Mouse (Mus musculus) lung, postnatal 0 days (tissue): ENCODE data around the gene Slc4a1. TPM values are rescaled to one million over a fixed set of nuclear protein-coding genes. Genes with fewer than 3 reads are reported as not detected.
A peak's percentile ranks its signal among the peaks of the same experiment; 100 is the strongest.

Experiments used
- ATAC-seq: fragments of 200-750 bp; cut with Nextera tagmentation; 2 replicates; pipeline ENCODE4 v1.8.0; 2017; ENCODE audit warnings: moderate library complexity
- DNase-seq: peaks from one replicate; pipeline ENCODE4 v3.0.0-alpha.2; 2016; ENCODE audit warnings: low spot score
- H3K27ac ChIP-seq: fragments of 300-500 bp; sonication (generic); 2 replicates; pipeline ENCODE4 v1.5.1; 2014; ENCODE audit warnings: antibody characterized with exemption, mild to moderate bottlenecking, low read length, mixed read lengths
- H3K27me3 ChIP-seq: fragments of 300-500 bp; sonication (generic); replicated peaks from 2 replicates; pipeline ENCODE4 v1.6.1; 2014; ENCODE audit warnings: low read length, mixed read lengths; ENCODE audit not compliant: insufficient read depth
- H3K36me3 ChIP-seq: fragments of 300-500 bp; sonication (generic); 2 replicates; pipeline ENCODE4 v1.6.1; 2014; ENCODE audit warnings: low read length, mixed read lengths; ENCODE audit not compliant: insufficient read depth
- H3K4me1 ChIP-seq: fragments of 300-500 bp; sonication (generic); 2 replicates; pipeline ENCODE4 v1.6.1; 2014; ENCODE audit warnings: antibody characterized with exemption, low read depth, low read length, mixed read lengths; ENCODE audit not compliant: insufficient read depth
- H3K4me2 ChIP-seq: fragments of 300-500 bp; sonication (generic); replicated peaks from 2 replicates; pipeline ENCODE4 v1.6.1; 2014; ENCODE audit warnings: low read depth, mild to moderate bottlenecking, low read length, moderate library complexity, mixed read lengths
- H3K4me3 ChIP-seq: fragments of 300-500 bp; sonication (generic); 2 replicates; pipeline ENCODE4 v1.5.1; 2014; ENCODE audit warnings: low read depth, low read length
- H3K9ac ChIP-seq: fragments of 300-500 bp; sonication (generic); replicated peaks from 2 replicates; pipeline ENCODE4 v1.6.1; 2014; ENCODE audit warnings: low read depth, mild to moderate bottlenecking
- H3K9me3 ChIP-seq: fragments of 300-500 bp; sonication (generic); 2 replicates; pipeline ENCODE4 v1.6.1; 2016; ENCODE audit warnings: low read length, mixed read lengths
- CTCF ChIP-seq: IDR thresholded peaks from 2 replicates; pipeline ENCODE4 v1.5.1; 2016; ENCODE audit warnings: antibody characterized with exemption, mild to moderate bottlenecking
- EP300 ChIP-seq: IDR thresholded peaks from 2 replicates; pipeline ENCODE4 v1.6.1; 2016; ENCODE audit warnings: antibody characterized with exemption, mild to moderate bottlenecking, control low read depth
- WGBS: fragments of 180-500 bp; shearing (Covaris S2); extraction: QIAGEN DNeasy Blood & Tissue Kit; methylation state at CpG from one replicate; pipeline ENCODE4 v1.1.7; 2014; 5-methylcytosine and 5-hydroxymethylcytosine counted together
- polyA plus RNA-seq: library from polyadenylated mRNA; unstranded; fragments of >200 nt; fragmentation: Nextera tagmentation; extraction: Ambion mirVana; gene quantifications from 2 replicates; pipeline ENCODE4 v1.2.1, GENCODE M21; 2015

The Slc4a1 gene
- polyA plus RNA-seq, 1 experiment from 2014 or later: 9.8 TPM

DNA sequence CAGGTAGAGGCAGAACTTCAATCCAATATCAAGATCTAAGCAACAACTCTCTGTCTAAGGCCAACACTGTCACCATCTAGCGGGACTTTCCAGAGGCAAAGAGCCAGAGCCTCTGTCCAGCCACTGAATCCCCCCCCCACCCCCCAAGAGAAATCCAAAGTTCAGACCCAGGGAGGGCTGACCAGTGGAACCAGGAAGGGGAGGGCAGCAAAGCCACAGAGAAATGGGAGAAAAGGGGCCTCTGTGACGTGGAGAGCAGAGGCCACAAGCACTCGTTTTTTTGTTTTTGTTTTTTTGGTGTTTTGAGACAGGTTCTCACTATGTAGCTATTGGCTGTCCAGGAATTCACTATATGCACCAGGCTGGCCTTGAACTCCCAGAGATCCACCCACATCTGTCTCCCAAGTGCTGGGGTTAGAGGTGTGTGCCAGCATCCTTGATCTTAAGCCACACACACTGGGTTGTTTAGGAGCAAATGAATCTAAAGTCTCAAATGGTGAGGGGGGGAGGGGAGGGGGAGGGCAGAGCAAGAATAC is 43.9 kb upstream of the Slc4a1 start:
- Histone ChIP-seq H3K36me3 (no peaks in the 10 kb centered on the region; the same call in 1 of the 2 replicates), H3K9ac (no peak overlapping the region), H3K9me3 (no peaks in the 10 kb centered on the region), H3K27me3 (no peaks in the 10 kb centered on the region), H3K4me3 (no peak overlapping the region), H3K27ac (no peak overlapping the region), H3K4me2 (no peak overlapping the region), H3K4me1 (peaks cover 9% of the 10 kb centered on the region; the same call in 1 of the 2 replicates)
- no peak for ATAC-seq
- 75% methylated on average over 3 of the region's 3 CpGs for WGBS
- no peak for DNase-seq
- no peak for TF ChIP-seq CTCF
- no peak for TF ChIP-seq EP300

DNA sequence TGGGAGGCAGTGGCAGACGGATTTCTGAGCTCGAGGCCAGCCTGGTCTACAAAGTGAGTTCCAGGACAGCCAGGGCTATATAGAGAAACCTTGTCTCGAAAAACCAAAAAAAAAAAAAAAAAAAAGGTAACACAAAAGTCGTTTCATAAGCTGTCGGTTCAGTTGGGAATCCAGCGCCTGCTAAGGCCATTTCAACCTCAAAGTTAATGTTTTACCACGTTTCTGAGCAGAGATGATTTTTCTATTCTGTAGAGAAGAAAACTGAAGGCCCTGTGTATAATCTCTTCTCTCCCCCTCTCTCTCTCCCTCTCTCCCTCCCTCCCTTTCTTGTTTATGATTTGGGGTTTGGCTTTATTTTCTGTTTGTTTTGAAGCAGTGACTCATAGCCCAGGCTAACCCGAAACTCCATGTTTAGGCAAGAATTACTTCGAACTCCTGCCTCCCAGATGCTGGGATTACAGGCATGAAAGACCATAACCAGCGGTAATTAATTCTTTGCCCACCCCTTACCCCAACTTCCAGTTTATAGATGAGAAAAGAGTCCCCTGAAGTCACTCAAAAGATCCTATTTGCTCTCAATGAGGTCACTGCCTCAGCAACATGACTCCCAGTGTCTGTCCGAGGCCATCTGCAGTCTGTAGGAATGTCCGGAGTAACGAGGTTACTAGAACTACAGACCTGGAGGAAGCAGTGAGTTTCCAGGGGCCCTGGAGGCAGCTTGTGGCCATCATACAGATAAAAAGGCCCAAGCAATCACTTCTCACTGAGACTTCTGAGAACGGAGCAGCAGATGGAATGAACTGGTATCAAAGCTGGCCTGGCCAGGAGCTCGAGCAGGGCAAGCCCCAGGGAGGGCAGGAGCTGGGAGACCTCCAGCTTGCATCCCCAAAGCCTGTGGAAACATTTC is 43.1 kb upstream of the Slc4a1 start:
- Histone ChIP-seq H3K4me1 (peaks cover 9% of the 10 kb centered on the region; the same call in 1 of the 2 replicates), H3K9me3 (no peaks in the 10 kb centered on the region), H3K9ac (no peak overlapping the region), H3K4me2 (peak overlapping the region; percentile 68), H3K27ac (peak overlapping the region; percentile 74; the same call in 1 of the 2 replicates), H3K27me3 (no peaks in the 10 kb centered on the region), H3K4me3 (no peak overlapping the region), H3K36me3 (no peaks in the 10 kb centered on the region; the same call in 1 of the 2 replicates)
- 26% methylated on average over 15 of the region's 15 CpGs for WGBS
- no peak for TF ChIP-seq CTCF
- no peak for TF ChIP-seq EP300
- DNase-seq: no peak
- ATAC-seq: no peak

DNA sequence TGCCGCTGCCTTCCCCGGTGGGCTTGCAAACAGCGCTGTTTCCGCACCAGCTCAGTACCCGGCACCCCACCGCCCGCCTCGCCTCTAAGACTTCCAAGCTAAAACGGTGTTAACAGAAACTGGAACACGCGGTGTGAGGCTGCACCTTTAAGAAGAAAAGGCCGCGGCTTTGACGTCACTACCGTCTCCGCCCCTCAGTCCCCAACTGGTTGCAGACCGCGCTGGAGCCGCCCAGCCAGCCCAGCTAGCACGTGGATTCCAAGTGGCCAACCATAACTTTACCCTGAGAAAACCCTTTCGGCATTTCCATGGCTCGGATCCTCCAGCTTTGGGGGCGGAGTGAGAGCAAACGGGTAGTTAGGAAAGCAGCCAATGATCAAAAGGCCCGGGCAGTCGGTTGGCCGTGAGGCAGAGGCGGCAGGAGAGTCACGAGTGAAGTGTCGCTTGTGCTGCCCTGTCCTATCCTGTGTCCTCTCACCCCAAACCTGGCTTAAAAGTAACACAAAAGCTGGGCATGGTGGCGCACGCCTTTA is 42.4 kb upstream of the Slc4a1 start:
- ATAC-seq (peak; percentile 89), DNase-seq (peak; percentile 99)
- Histone ChIP-seq H3K9ac (0 out of 2 replicates have a peak overlapping the region, but pooled peaks have one; percentile 5), H3K4me3 (peak overlapping the region; percentile 81), H3K36me3 (peaks cover 4% of the 10 kb centered on the region; the same call in 1 of the 2 replicates), H3K27me3 (no peaks in the 10 kb centered on the region), H3K4me2 (peak overlapping the region; percentile 68), H3K9me3 (no peaks in the 10 kb centered on the region), H3K4me1 (peaks cover 9% of the 10 kb centered on the region; the same call in 1 of the 2 replicates), H3K27ac (peak overlapping the region; percentile 87)
- TF ChIP-seq EP300 (peak; percentile 59; the same call in 1 of the 2 replicates), CTCF (no peak)
- under 1% methylated on average over 32 of the region's 32 CpGs for WGBS

DNA sequence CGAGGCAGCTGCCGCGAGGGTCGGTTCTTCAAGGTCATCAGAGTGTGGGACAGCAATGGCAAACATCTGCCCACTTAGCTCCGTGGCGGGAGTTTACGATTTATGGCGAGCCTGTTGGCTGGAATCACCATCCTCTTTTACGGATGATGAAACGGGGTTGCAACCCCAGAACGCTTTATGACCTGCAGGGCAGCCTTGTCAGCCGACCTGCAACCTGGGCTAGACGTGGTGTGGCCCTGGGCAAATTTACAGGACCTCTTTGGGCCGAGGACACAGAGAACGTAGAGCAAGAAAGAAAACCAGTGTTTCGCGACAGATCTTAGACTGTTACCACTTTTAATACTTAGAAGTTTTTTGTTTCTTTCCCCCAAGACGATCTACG is 41.8 kb upstream of the Slc4a1 start, which contains the start of gene Slc25a39:
Gene Slc25a39 (minus strand): TSS at position 113 of the 382 bp plus-strand sequence.
- H3K4me3 ChIP-seq: peak within 1 kb of the TSS; percentile 81
- peak within 1 kb of the TSS; percentile 68 for H3K9ac ChIP-seq
- peaks cover 10% of the 10 kb centered on the region for H3K36me3 ChIP-seq
- DNase-seq (peak; percentile 55), ATAC-seq (peak; percentile 1; the same call in 1 of the 2 replicates)
- WGBS: 1% methylated on average over 19 of the region's 19 CpGs
- TF ChIP-seq EP300 (no peak), CTCF (no peak)
- H3K4me2 ChIP-seq: peak within 1 kb of the TSS; percentile 68
- peaks cover 9% of the 10 kb centered on the region; the same call in 1 of the 2 replicates for H3K4me1 ChIP-seq
- H3K27me3 ChIP-seq: no peaks in the 10 kb centered on the region
- H3K27ac ChIP-seq: peak within 1 kb of the TSS; percentile 87
- no peaks in the 10 kb centered on the region for H3K9me3 ChIP-seq

DNA sequence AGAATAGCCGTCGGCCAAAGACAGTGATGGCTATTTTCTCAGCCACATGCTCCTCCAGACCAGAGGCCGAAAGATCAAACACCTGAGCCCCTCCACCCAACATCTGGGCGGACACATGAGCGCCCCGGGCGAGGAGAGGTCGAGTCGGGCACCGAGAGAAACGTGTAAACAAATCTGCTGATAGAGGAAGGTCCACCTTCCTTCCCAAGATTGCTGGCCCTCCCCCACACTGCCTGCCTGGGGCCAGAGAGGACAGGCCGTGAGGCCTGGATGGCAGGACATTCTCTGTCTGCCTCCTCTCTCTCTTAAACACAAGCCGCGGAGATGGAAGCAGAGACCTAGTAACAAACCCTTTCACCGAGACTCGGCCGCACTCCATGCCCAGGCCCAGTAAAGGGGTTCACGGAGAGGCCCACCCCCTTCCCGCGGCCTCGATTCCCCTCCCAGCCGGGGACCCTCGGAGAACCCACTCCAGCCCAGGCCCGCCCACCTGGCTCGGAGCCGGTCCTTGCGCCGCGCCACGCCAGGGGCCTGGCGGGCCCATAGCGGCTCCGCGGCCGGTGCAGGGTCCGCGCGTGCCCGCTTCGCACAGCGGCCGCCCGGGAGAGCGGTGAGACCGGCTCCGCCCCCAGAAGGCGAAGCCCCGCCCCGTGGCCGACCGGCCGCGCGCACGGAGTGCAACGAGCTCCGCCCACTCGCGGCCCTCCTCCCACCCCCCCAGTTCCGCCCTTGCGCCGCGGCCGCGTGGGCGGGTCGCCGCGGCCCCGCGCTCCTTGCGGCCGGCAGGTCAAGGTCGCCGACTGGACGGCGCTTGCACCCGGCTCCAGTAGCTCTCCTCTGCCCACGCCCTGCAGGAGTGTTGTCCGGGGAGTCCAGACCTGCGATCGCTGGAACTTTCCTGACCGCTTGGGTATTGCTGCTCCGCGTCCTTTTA is 41.2 kb upstream of the Slc4a1 start:
- H3K4me1 ChIP-seq: peaks cover 9% of the 10 kb centered on the region; the same call in 1 of the 2 replicates
- H3K36me3 ChIP-seq: peaks cover 10% of the 10 kb centered on the region
- peak; percentile 95 for DNase-seq
- H3K27me3 ChIP-seq: no peaks in the 10 kb centered on the region
- H3K9me3 ChIP-seq: no peaks in the 10 kb centered on the region
- H3K4me2 ChIP-seq: peak overlapping the region; percentile 68
- peak overlapping the region; percentile 81 for H3K4me3 ChIP-seq
- H3K27ac ChIP-seq: peak overlapping the region; percentile 87
- no peak for TF ChIP-seq EP300
- TF ChIP-seq CTCF: peak; percentile 12; the same call in 1 of the 2 replicates
- WGBS: under 1% methylated on average over 62 of the region's 85 CpGs
- peak overlapping the region; percentile 68 for H3K9ac ChIP-seq
- peak; percentile 77 for ATAC-seq
